Mouse (Mus musculus) forebrain, embryonic 15.5 days (tissue): Measurements from ENCODE around the gene Cyb561a3. TPM values are rescaled to one million over a fixed set of nuclear protein-coding genes. Genes with fewer than 3 reads are reported as not detected.

Source experiments
- ATAC-seq: fragments of 200-750 bp; cut with Nextera tagmentation; replicated peaks from 2 replicates; pipeline ENCODE4 v1.8.0; 2017; ENCODE audit warnings: mild to moderate bottlenecking, moderate TSS enrichment, moderate library complexity
- H3K27ac ChIP-seq: fragments of 300-500 bp; sonication (generic); replicated peaks from 2 replicates; pipeline ENCODE4 v1.5.1; 2015; ENCODE audit warnings: mild to moderate bottlenecking, inconsistent platforms
- H3K27me3 ChIP-seq: fragments of 300-500 bp; sonication (generic); 2 replicates; pipeline ENCODE4 v1.6.1; 2015; ENCODE audit warnings: inconsistent platforms
- H3K36me3 ChIP-seq: fragments of 300-500 bp; sonication (generic); 2 replicates; pipeline ENCODE4 v1.6.1; 2015; ENCODE audit warnings: mild to moderate bottlenecking, inconsistent platforms
- H3K4me1 ChIP-seq: fragments of 300-500 bp; sonication (generic); 2 replicates; pipeline ENCODE4 v1.6.1; 2015; ENCODE audit warnings: inconsistent platforms
- H3K4me2 ChIP-seq: fragments of 300-500 bp; sonication (generic); replicated peaks from 2 replicates; pipeline ENCODE4 v1.6.1; 2015; ENCODE audit warnings: mild to moderate bottlenecking, inconsistent platforms
- H3K4me3 ChIP-seq: fragments of 300-500 bp; sonication (generic); 2 replicates; pipeline ENCODE4 v1.5.1; 2015; ENCODE audit warnings: mild to moderate bottlenecking, inconsistent platforms
- H3K9ac ChIP-seq: fragments of 300-500 bp; sonication (generic); replicated peaks from 2 replicates; pipeline ENCODE4 v1.6.1; 2015; ENCODE audit warnings: mild to moderate bottlenecking, inconsistent platforms
- H3K9me3 ChIP-seq: fragments of 300-500 bp; sonication (generic); 2 replicates; pipeline ENCODE4 v1.6.1; 2016; ENCODE audit warnings: inconsistent platforms
- WGBS: fragments of 180-500 bp; shearing (Covaris S2); methylation state at CpG from one replicate; pipeline ENCODE4 v1.1.7; 2015; ENCODE audit warnings: mixed read lengths; 5-methylcytosine and 5-hydroxymethylcytosine counted together
- polyA plus RNA-seq: library from polyadenylated mRNA; unstranded; fragments of >200 nt; fragmentation: Nextera tagmentation; extraction: Ambion mirVana; gene quantifications from 2 replicates; pipeline ENCODE4 v1.2.1, GENCODE M21; 2015

Gene Cyb561a3
- polyA plus RNA-seq, 1 experiment from 2014 or later, result 18.8 TPM

GRCm38 (mm10) chr19:10637840-10638239 lies 60.9 kb downstream of the Cyb561a3 start:
- Histone ChIP-seq H3K4me2 (no peak overlapping the region), H3K9me3 (no peaks in the 10 kb centered on the region), H3K27ac (no peak overlapping the region), H3K9ac (no peak overlapping the region), H3K27me3 (no peaks in the 10 kb centered on the region), H3K4me3 (no peak overlapping the region), H3K4me1 (peaks cover 18% of the 10 kb centered on the region), H3K36me3 (no peaks in the 10 kb centered on the region)
- WGBS, result 74% methylated on average over 7 of the region's 7 CpGs
- no peak for ATAC-seq

- Histone ChIP-seq H3K36me3 (no peaks in the 10 kb centered on the region), H3K27ac (no peak overlapping the region), H3K9me3 (no peaks in the 10 kb centered on the region), H3K4me3 (no peak overlapping the region), H3K9ac (no peak overlapping the region), H3K4me2 (no peak overlapping the region), H3K4me1 (peaks cover 5% of the 10 kb centered on the region), H3K27me3 (no peaks in the 10 kb centered on the region)
- 18% methylated on average over 5 of the region's 5 CpGs for WGBS
- no peak for ATAC-seq
Measured at GRCm38 (mm10) chr19:10640080-10640479, 63.1 kb downstream of the Cyb561a3 start.

- Histone ChIP-seq H3K4me3 (no peak overlapping the region), H3K4me1 (no peaks in the 10 kb centered on the region), H3K36me3 (no peaks in the 10 kb centered on the region), H3K9me3 (no peaks in the 10 kb centered on the region), H3K27ac (no peak overlapping the region), H3K9ac (no peak overlapping the region), H3K27me3 (no peaks in the 10 kb centered on the region), H3K4me2 (no peak overlapping the region)
- WGBS, result 50% methylated on average over 13 of the region's 13 CpGs
- ATAC-seq, result no peak
Measured at GRCm38 (mm10) chr19:10640589-10641378, 63.8 kb downstream of the Cyb561a3 start.

Other genes with a start within 250 kb of the Cyb561a3 start
- 8.9 and 10.3 TPM in 2 replicates for gene Syt7, start 188.1 kb upstream of the Cyb561a3 start, polyA plus RNA-seq
- 0.40 and 1.1 TPM in 2 replicates for gene Lrrc10b, start 119.7 kb upstream of the Cyb561a3 start, polyA plus RNA-seq
- 1.5 and 3.0 TPM in 2 replicates for gene Ppp1r32, start 94.2 kb upstream of the Cyb561a3 start, polyA plus RNA-seq
- gene Cpsf7, start 51.9 kb upstream of the Cyb561a3 start, polyA plus RNA-seq, result 51.6 and 52.6 TPM in 2 replicates
- gene Sdhaf2, start 51.0 kb upstream of the Cyb561a3 start, polyA plus RNA-seq, result 62.7 and 63.1 TPM in 2 replicates
- gene Tmem216, start 20.9 kb upstream of the Cyb561a3 start, polyA plus RNA-seq, result 43.3 and 47.8 TPM in 2 replicates
- 39.0 and 40.5 TPM in 2 replicates for gene Tmem138, start 190 bp downstream of the Cyb561a3 start, polyA plus RNA-seq
- gene Ddb1, start 28.2 kb downstream of the Cyb561a3 start, polyA plus RNA-seq, result 264 and 270 TPM in 2 replicates
- gene Tkfc, start 28.5 kb downstream of the Cyb561a3 start, polyA plus RNA-seq, result 23.8 and 24.0 TPM in 2 replicates
- gene Vwce, start 57.0 kb downstream of the Cyb561a3 start, polyA plus RNA-seq, result 0.38 and 0.39 TPM in 2 replicates
- not detected in 2 replicates for gene Pga5, start 100.9 kb downstream of the Cyb561a3 start, polyA plus RNA-seq
- gene Vps37c, start 111.6 kb downstream of the Cyb561a3 start, polyA plus RNA-seq, result 39.3 and 41.1 TPM in 2 replicates
- gene Cd5, start 161.8 kb downstream of the Cyb561a3 start, polyA plus RNA-seq, result 0.22 and 0.26 TPM in 2 replicates